8 mouse cellular contexts compared by ENCODE assay signal in the genomic region with DNA sequence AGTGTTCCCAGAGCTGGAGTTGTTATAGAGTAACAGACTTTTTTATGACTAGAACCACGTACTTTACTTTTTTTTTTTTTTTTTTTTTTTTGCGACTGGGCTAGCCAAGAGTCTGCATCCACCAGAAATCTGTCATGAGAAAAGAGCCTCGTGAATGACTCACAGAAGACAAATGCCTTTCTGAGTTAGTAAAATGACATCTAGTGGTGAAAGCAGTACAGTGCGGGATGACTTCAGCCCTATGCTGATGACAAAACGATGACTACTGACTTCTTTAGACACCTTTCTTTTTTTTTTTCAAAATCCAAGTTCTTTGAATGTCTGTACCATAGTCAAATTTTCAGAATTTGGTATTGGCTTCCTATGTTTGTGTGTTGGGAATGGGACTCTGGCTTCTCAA. TPM values are rescaled to one million over a fixed set of nuclear protein-coding genes. Genes with fewer than 3 reads are reported as not detected.
DNase-seq lines count a peak whose midpoint lies in the region; ATAC-seq lines count a peak whose summit lies in the region.

No protein-coding gene starts in this region.

- H3K36me3 ChIP-seq in stomach, embryonic 14.5 days (ENCODE audit: control insufficient read depth, insufficient read depth, low read length) = no peaks in the 10 kb centered on the region

- peak overlapping the region; percentile 41 for H3K4me2 ChIP-seq in stomach, embryonic 14.5 days (replicated peaks; ENCODE audit: low read depth, low read length)

- DNase-seq in right cerebral cortex, adult 18-20 months = peak; percentile 68
- DNase-seq in right cerebral cortex, postnatal 14 days = no peak
- peak; percentile 44 for DNase-seq in cerebellum, adult 8-10 months
- peak; percentile 59 to 89 for DNase-seq in left cerebral cortex, postnatal 25 days (ENCODE audit: low spot score in 2 of 2)
- DNase-seq in mesoderm, embryonic 11.5 days (ENCODE audit: low read depth, low spot score) = peak; percentile 56

- no peaks in the 10 kb centered on the region for H3K9me3 ChIP-seq in stomach, embryonic 14.5 days (ENCODE audit: control insufficient read depth, low read depth, low read length)

- no peaks in the 10 kb centered on the region for H3K27me3 ChIP-seq in stomach, embryonic 14.5 days (ENCODE audit: control insufficient read depth, insufficient read depth, low read length)

- intact Hi-C loops in left cerebral cortex, postnatal 25 days (cut with DNase I) = loop anchor here (2.0 to 10.0 kb wide), 2 partner anchors 31 to 621 kb away; a partner anchor contains a TSS

- H3K27ac ChIP-seq in stomach, embryonic 14.5 days (ENCODE audit: low read length) = peak overlapping the region; percentile 82

- H3K4me1 ChIP-seq in stomach, embryonic 14.5 days (ENCODE audit: control insufficient read depth, insufficient read depth, low read length) = peaks cover 5% of the 10 kb centered on the region; the same call in 1 of the 2 replicates

- H3K9ac ChIP-seq in stomach, embryonic 14.5 days (replicated peaks; ENCODE audit: low read depth, low read length) = peak overlapping the region; percentile 25; the same call in 1 of the 2 replicates

- ATAC-seq in frontal cortex, adult (ENCODE audit: low TSS enrichment) = peak; percentile 90
- peak; percentile 96 for ATAC-seq in inflammation-experienced regulatory T-cells, adult 6 months
- ATAC-seq in stomach, embryonic 14.5 days (ENCODE audit: insufficient number of reproducible peaks, insufficient read depth, low FRiP score, low read depth) = peak; percentile 51

- peak overlapping the region; percentile 47 for H3K4me3 ChIP-seq in stomach, embryonic 14.5 days (ENCODE audit: low read depth, low read length)

- 3% methylated on average over 5 of the region's 5 CpGs for WGBS in stomach, embryonic 14.5 days

RNA-seq across cellular contexts. Expression of a gene that starts 0.6 kb away (rescaled TPM):
- polyA plus RNA-seq in inflammation-experienced regulatory T-cells, adult 6 months (2017; shearing (Covaris generic)) = 1 to 10 TPM; 2.7 to 8.8 (median 4.9) TPM
- total RNA-seq in left cerebral cortex, postnatal 25 days (2021) = 10 to 100 TPM; 11.9 to 12.1 TPM
- polyA plus RNA-seq in stomach, embryonic 14.5 days (2014; fragmentation: Nextera tagmentation; extraction: Ambion mirVana) = 25.3 and 26.6 TPM in 2 replicates

RNA-seq across cellular contexts. Expression of a gene that starts 30.9 kb away (rescaled TPM):
- 10 to 100 TPM; 16.1 to 26.4 (median 19.2) TPM for polyA plus RNA-seq in inflammation-experienced regulatory T-cells, adult 6 months (2017; shearing (Covaris generic))
- total RNA-seq in left cerebral cortex, postnatal 25 days (2021) = 1 to 10 TPM; 6.0 to 6.3 TPM
- 4.0 and 4.9 TPM in 2 replicates for polyA plus RNA-seq in stomach, embryonic 14.5 days (2014; fragmentation: Nextera tagmentation; extraction: Ambion mirVana)
